Mouse (Mus musculus) cerebellum, adult 2 months (tissue): ENCODE measurements around the gene Catip.

Experiments
- CTCF ChIP-seq: fragments of 200-500 bp; IDR thresholded peaks from 2 replicates; pipeline ENCODE4 v1.5.1; 2011; ENCODE audit warnings: low read depth, mild to moderate bottlenecking, control low read depth, low read length, moderate library complexity, borderline replicate concordance; ENCODE audit not compliant: insufficient read depth
- POLR2A ChIP-seq: fragments of 200-500 bp; IDR thresholded peaks from 2 replicates; pipeline ENCODE4 v1.6.1; 2011; ENCODE audit warnings: low read length, control low read depth, borderline replicate concordance; ENCODE audit not compliant: insufficient read depth

GRCm38 (mm10) chr1:74385531-74385930 lies 23.6 kb downstream of the Catip start:
- TF ChIP-seq CTCF (no peak), POLR2A (no peak)
